Mouse (Mus musculus) stomach, embryonic 16.5 days (tissue): Measurements from ENCODE around the gene Rasl11a. TPM values are rescaled to one million over a fixed set of nuclear protein-coding genes. Genes with fewer than 3 reads are reported as not detected.

Source experiments
- ATAC-seq: fragments of 200-750 bp; cut with Nextera tagmentation; 2 replicates; pipeline ENCODE4 v1.8.0; 2017; ENCODE audit warnings: moderate number of reproducible peaks, moderate TSS enrichment; ENCODE audit not compliant: insufficient read depth, low FRiP score
- H3K27ac ChIP-seq: fragments of 300-500 bp; sonication (generic); 2 replicates; pipeline ENCODE4 v1.5.1; 2014; ENCODE audit warnings: low read length
- H3K27me3 ChIP-seq: fragments of 300-500 bp; sonication (generic); 2 replicates; pipeline ENCODE4 v1.6.1; 2014; ENCODE audit warnings: low read length, control low read depth, mixed read lengths; ENCODE audit not compliant: control insufficient read depth, insufficient read depth
- H3K36me3 ChIP-seq: fragments of 300-500 bp; sonication (generic); 2 replicates; pipeline ENCODE4 v1.6.1; 2014; ENCODE audit warnings: low read length; ENCODE audit not compliant: control insufficient read depth, insufficient read depth
- H3K4me1 ChIP-seq: fragments of 300-500 bp; sonication (generic); 2 replicates; pipeline ENCODE4 v1.6.1; 2014; ENCODE audit warnings: low read length, control low read depth, mixed read lengths; ENCODE audit not compliant: control insufficient read depth, insufficient read depth
- H3K4me2 ChIP-seq: fragments of 300-500 bp; sonication (generic); 2 replicates; pipeline ENCODE4 v1.6.1; 2014; ENCODE audit warnings: low read depth, low read length, mixed read lengths
- H3K4me3 ChIP-seq: fragments of 300-500 bp; sonication (generic); replicated peaks from 2 replicates; pipeline ENCODE4 v1.5.1; 2014; ENCODE audit warnings: mild to moderate bottlenecking, low read length
- H3K9ac ChIP-seq: fragments of 300-500 bp; sonication (generic); 2 replicates; pipeline ENCODE4 v1.6.1; 2014; ENCODE audit warnings: low read length
- H3K9me3 ChIP-seq: fragments of 300-500 bp; sonication (generic); replicated peaks from 2 replicates; pipeline ENCODE4 v1.6.1; 2016; ENCODE audit warnings: low read length, control low read depth; ENCODE audit not compliant: control insufficient read depth
- WGBS: fragments of 180-500 bp; shearing (Covaris S2); extraction: QIAGEN DNeasy Blood & Tissue Kit; methylation state at CpG from one replicate; pipeline ENCODE4 v1.1.7; 2014; 5-methylcytosine and 5-hydroxymethylcytosine counted together
- polyA plus RNA-seq: library from polyadenylated mRNA; unstranded; fragments of >200 nt; fragmentation: Nextera tagmentation; extraction: Ambion mirVana; gene quantifications from 2 replicates; pipeline ENCODE4 v1.2.1, GENCODE M21; 2015

The Rasl11a gene
- polyA plus RNA-seq, 1 experiment from 2014 or later = 14.1 TPM

DNA sequence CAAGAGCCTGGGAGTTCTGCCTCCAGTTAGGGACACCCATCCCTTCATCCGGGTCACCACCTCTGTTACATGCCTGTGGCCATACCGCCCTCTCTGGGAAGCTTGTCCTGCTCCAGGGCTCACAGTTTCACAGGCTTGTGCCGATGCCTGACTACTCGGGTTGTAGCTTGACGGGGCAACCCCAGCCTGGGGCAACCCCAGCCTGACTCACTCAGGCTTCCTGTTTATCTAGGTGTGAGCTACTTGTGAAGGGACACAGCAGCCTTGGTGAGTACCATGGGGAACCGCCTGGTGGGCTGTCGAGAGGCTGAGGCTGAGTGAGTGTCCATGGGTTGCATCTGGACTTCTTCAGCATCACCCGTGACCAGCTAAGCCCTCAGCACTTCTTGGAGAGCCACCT is 12.7 kb downstream of the Rasl11a start:
- no peak for ATAC-seq
- 73% methylated on average over 8 of the region's 8 CpGs for WGBS

DNA sequence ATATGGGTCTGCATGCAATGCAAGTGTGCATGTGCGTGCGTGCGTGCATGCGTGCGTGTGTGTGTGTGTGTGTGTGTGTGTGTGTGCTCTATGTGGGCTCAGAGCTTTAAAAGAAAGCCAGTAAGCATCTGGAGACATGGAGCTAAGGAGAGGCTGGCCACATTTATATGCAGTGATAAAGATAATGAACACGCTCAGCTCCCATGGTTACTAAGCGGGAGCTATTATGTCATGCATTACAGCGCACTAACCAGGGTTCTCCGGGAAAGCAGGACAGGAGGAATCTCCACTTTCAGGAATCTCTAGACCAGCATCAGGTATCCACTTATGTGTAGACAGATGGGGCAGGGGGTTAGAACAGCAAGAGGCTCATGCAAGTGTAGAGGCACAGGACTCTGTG is 13.9 kb downstream of the Rasl11a start:
- Histone ChIP-seq H3K9ac (no peak overlapping the region), H3K27ac (no peak overlapping the region), H3K4me2 (no peak overlapping the region), H3K4me1 (0 out of 2 replicates have a peak, but pooled peaks cover 2% of the 10 kb centered on the region), H3K27me3 (no peaks in the 10 kb centered on the region), H3K4me3 (no peak overlapping the region), H3K9me3 (no peaks in the 10 kb centered on the region; the same call in 1 of the 2 replicates), H3K36me3 (no peaks in the 10 kb centered on the region)
- 89% methylated on average over 9 of the region's 9 CpGs for WGBS
- ATAC-seq = no peak

More for the DNA sequence above, 12.7 kb downstream of the Rasl11a start:
- Histone ChIP-seq H3K9ac (no peak overlapping the region), H3K27ac (no peak overlapping the region), H3K4me1 (0 out of 2 replicates have a peak, but pooled peaks cover 2% of the 10 kb centered on the region), H3K36me3 (no peaks in the 10 kb centered on the region), H3K4me2 (no peak overlapping the region), H3K9me3 (no peaks in the 10 kb centered on the region; the same call in 1 of the 2 replicates), H3K27me3 (no peaks in the 10 kb centered on the region), H3K4me3 (no peak overlapping the region)

DNA sequence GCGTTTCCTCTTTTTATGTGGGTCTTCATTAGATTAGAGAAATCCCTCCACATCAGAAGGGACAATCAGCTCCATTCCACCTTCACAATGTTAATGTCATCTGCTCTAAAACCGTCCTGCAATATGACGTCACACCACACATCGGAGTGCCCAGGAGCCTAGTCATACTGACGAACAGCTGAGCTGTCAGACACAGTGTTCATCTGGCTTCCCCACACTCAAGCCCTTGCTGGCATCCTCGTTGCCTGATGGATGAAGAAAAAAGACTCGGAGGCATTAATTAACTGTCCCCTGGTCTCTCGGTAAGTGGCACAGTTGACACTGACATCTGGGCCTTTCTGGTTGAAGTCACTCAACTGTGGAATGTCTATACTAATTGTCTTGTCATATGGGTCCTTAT is 14.4 kb downstream of the Rasl11a start:
- Histone ChIP-seq H3K27ac (no peak overlapping the region), H3K9me3 (no peaks in the 10 kb centered on the region; the same call in 1 of the 2 replicates), H3K27me3 (no peaks in the 10 kb centered on the region), H3K4me2 (no peak overlapping the region), H3K9ac (no peak overlapping the region), H3K4me1 (0 out of 2 replicates have a peak, but pooled peaks cover 2% of the 10 kb centered on the region), H3K36me3 (no peaks in the 10 kb centered on the region), H3K4me3 (no peak overlapping the region)
- 82% methylated on average over 8 of the region's 8 CpGs for WGBS
- ATAC-seq = no peak

DNA sequence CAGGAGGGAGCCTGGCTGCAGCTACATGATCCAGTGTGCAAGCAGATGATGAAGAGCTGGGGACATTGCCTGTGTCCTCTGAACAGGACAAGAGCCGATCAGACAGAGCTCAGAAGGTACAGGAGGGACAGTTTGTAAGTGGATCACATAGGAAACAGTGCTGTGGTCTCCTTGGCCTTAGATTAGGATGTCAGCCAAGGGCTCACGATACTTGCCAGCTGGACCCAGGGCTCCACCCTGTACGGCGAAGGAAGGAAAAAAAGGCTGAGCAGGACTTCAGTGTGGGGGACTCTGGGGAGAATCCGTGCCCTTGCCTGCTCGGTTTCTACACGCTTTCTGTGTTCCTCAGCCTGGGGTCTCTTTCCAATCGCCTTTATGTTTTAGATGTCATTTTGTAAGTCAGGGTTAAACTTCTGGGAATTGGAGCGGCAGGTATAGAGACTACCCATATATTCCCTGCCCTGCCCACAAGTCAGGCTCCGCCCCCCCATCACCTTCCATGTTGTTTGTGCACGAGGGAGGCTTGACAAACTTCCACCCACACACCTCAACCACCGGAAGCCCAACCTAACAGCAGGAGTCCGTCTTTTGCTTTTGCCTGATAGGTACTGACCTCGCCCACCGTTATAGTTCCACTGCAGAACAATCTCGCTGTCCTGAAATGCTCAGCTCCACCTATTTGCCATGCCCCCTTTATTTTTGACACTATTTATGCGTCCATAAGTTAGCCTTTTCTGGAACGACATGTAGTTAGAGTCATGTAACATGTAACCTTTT is 15.5 kb downstream of the Rasl11a start:
- Histone ChIP-seq H3K4me1 (0 out of 2 replicates have a peak, but pooled peaks cover 2% of the 10 kb centered on the region), H3K9me3 (no peaks in the 10 kb centered on the region; the same call in 1 of the 2 replicates), H3K4me3 (no peak overlapping the region), H3K9ac (no peak overlapping the region), H3K27me3 (no peaks in the 10 kb centered on the region), H3K27ac (no peak overlapping the region), H3K36me3 (no peaks in the 10 kb centered on the region), H3K4me2 (no peak overlapping the region)
- ATAC-seq = no peak
- 64% methylated on average over 18 of the region's 18 CpGs for WGBS

DNA sequence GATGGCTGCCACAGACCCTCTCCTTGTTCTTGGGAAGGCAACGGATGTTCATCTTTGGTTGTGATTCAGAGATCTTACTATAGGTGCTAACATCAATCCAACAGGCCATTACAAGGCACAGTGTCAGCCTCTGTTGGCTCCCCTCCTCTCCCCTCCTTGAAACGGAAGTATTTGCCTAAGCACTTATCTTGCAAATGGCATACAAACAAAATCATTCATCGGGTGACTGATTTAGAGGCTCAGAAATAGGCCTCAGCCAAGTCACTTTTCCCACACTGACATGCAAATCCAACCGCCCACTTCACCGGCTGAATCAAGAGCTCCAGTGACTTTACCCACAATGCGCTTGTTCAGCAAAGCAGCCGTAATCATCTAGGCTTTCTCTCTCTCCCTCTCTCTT is 16.7 kb downstream of the Rasl11a start:
- Histone ChIP-seq H3K4me3 (no peak overlapping the region), H3K27me3 (no peaks in the 10 kb centered on the region), H3K36me3 (no peaks in the 10 kb centered on the region), H3K4me1 (0 out of 2 replicates have a peak, but pooled peaks cover 2% of the 10 kb centered on the region), H3K4me2 (no peak overlapping the region), H3K27ac (no peak overlapping the region; the same call in 1 of the 2 replicates), H3K9ac (no peak overlapping the region), H3K9me3 (no peaks in the 10 kb centered on the region)
- ATAC-seq = peak; percentile 56; the same call in 1 of the 2 replicates
- WGBS = 32% methylated on average over 7 of the region's 7 CpGs

DNA sequence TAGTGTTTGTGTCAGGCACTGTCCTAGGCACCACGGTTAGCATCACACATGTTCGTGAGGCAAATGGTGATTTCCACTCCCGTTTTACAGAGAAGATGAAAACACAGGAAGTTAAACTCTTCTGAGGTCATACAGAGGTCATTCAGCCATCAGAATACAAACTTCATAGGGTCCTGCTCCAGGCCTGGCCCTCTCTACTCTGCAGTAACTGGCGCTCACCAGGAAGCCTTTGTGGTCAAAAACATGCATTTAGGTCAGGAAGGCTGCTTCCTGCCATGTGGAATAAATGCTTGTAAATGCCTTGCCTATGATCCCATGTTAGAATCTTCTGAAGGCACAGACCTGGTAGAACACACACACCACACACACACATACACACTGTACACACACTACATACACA is 20.6 kb downstream of the Rasl11a start:
- H3K4me1 ChIP-seq = peaks cover 2% of the 10 kb centered on the region; the same call in 1 of the 2 replicates
- no peak overlapping the region for H3K4me2 ChIP-seq
- no peaks in the 10 kb centered on the region for H3K27me3 ChIP-seq
- no peak for ATAC-seq
- H3K9ac ChIP-seq = no peak overlapping the region
- H3K9me3 ChIP-seq = no peaks in the 10 kb centered on the region
- H3K4me3 ChIP-seq = no peak overlapping the region
- no peaks in the 10 kb centered on the region for H3K36me3 ChIP-seq
- 54% methylated on average over 4 of the region's 4 CpGs for WGBS
- H3K27ac ChIP-seq = no peak overlapping the region

DNA sequence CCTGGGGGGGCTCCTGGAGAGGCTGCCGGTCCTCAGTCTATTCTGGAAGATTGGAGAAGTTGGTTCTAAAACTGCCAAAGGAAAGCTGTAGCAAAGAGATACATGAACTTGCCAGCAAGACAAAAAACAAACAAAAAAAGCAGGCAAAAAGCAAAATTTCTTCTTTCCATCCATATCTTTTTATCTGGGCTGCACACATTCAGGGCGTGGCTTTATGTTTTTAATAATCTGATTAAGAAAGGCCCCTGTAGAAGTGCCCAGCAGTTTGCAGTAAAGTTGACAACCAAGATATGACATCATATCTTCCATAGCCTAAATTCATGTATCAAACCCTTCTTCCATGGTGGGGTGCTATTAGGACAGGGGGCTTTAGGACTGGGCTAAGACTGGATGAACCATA is 21.4 kb downstream of the Rasl11a start:
- WGBS = 86% methylated on average over 2 of the region's 2 CpGs
- H3K4me1 ChIP-seq = peaks cover 2% of the 10 kb centered on the region; the same call in 1 of the 2 replicates
- H3K27me3 ChIP-seq = no peaks in the 10 kb centered on the region
- no peaks in the 10 kb centered on the region for H3K36me3 ChIP-seq
- no peak overlapping the region for H3K4me2 ChIP-seq
- H3K9ac ChIP-seq = no peak overlapping the region
- H3K4me3 ChIP-seq = no peak overlapping the region
- H3K9me3 ChIP-seq = no peaks in the 10 kb centered on the region
- no peak overlapping the region for H3K27ac ChIP-seq
- no peak for ATAC-seq

DNA sequence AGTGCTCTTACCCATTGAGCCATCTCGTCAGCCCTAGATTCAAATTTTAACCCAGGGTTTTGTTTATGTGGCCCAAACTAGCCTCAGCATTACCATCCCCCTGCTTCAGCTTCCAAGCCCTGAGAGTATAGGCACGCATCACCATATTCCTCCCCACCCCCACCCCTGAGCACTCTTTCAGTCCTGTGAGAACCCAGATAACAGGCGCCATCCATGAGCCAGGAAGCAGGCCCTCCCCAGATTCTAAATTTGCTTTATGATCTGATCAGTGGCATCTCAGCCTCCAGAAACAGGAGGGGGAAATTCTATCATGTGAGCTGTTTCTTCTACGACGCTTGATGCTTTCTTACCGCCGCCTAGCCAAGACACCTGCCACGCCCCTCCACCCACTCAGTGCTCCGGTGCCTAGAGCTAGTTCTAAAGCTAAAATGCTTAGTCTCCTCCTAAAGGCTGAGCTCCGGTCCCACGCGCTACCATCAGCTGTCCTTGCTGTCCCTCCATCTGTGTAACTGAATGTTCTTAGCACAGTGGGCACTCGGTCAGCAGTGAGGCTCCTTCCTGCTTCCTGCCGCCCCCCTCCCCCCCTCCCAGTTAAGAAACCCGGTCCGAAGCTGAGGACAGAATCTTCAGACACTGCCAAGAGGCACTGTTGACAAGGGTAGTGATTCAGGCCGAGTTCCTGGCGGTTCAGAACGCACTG is 22.5 kb downstream of the Rasl11a start:
- H3K4me1 ChIP-seq = peaks cover 2% of the 10 kb centered on the region; the same call in 1 of the 2 replicates
- WGBS = 5% methylated on average over 19 of the region's 19 CpGs
- peak overlapping the region; percentile 62 for H3K9ac ChIP-seq
- H3K4me2 ChIP-seq = peak overlapping the region; percentile 48
- H3K9me3 ChIP-seq = no peaks in the 10 kb centered on the region
- no peaks in the 10 kb centered on the region for H3K36me3 ChIP-seq
- peak; percentile 71 for ATAC-seq
- no peak overlapping the region for H3K27ac ChIP-seq
- H3K27me3 ChIP-seq = no peaks in the 10 kb centered on the region
- H3K4me3 ChIP-seq = peak overlapping the region; percentile 18

DNA sequence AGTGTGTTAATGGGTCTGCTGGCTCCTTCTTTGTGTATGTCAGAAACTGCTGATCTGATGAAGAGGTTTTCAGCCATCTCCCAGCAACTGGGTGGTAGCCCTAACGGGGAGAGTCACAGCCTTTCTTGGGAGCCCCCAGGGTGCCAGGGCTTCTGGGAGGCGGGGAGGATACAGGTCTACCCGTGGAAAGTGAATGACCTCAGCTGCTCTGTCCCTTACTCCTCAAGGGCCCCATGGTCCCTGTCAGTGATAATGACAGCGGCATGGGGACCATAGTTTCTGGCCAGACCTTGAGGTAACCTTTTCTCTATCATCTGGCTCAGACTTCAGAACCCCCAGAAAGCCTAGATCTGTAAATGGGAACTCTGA is 23.1 kb downstream of the Rasl11a start:
- Histone ChIP-seq H3K4me2 (peak overlapping the region; percentile 48), H3K27ac (peak overlapping the region; percentile 42; the same call in 1 of the 2 replicates), H3K4me3 (no peak overlapping the region), H3K9ac (no peak overlapping the region), H3K36me3 (no peaks in the 10 kb centered on the region), H3K27me3 (no peaks in the 10 kb centered on the region), H3K4me1 (peaks cover 2% of the 10 kb centered on the region; the same call in 1 of the 2 replicates), H3K9me3 (no peaks in the 10 kb centered on the region)
- WGBS = 13% methylated on average over 4 of the region's 4 CpGs
- ATAC-seq = no peak
